Mouse (Mus musculus) frontal cortex, postnatal 36 days (tissue): ENCODE measurements around the gene Cdip1.
"Not testable (repeated sequence)": the region's sequence is repeated elsewhere in the genome, so short reads cannot be mapped to it uniquely, and the experiment has no call there.

ENCODE experiments used
- DNase-seq, 2 experiments: peaks; one replicate each; pipeline ENCODE4 v3.0.0; 2022; ENCODE audit warnings: low spot score in 2 of 2

Cdip1 gene

DNA sequence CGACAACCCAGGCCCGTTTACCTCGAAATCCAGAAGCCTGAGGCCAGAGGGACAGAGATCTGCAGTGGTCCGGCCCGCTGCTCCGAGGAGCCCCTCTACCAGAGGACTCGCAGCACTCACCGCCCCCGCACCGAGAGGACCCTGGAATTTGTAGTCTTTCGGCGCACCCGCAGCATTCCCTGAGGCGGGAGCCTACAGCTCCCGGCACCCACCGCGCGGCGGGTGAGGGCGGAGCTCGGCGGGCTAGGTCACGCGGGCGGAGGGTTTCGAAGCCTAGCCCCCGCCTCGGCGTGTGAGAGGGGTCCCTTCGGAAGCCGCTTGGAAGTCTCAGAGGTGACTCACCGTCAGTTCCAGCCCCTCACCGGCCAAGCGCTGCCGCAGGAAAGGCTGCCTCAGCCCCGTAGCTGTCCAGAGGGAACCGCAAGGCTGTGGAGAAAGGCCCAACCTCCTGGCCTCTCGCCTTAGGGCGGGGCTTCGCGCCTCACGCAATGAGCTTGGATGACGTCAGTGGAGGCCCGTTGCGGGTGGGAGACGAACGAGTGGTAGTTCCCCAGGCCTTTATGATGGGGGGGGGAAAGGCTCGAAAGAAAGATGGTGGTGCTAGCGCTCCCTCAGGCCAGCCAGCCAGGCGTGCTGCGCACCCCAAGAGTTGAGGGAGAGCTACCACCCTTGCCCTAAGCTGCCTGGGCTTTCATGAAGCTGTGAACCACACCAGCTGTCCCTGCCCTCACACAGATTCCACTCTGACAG lies at the start of gene Cdip1:
Cdip1 (minus strand) TSS at position 483 of the 750 bp plus-strand sequence.
- peak; percentile 97 to 98 for DNase-seq

DNA sequence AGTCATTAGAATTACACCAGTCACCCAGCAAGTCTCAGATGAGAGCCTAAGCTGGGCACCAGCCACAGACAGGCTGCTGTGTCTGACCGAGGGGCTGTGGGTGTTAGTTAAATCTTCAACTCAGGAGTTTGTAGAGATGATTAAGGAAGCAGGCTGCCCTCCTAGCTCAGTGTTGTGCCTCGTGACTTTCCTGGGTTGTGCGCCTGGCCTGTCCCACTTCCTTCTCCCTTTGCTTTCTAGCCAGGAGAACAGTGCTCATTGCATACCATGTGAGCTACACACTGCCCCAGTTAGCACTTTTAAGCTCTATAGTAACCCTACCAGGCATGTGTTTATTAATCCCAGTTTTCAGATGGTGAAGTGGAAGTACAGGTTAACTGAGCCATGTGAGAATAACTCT lies 49.5 kb upstream of the Cdip1 start:
- no peak for DNase-seq

DNA sequence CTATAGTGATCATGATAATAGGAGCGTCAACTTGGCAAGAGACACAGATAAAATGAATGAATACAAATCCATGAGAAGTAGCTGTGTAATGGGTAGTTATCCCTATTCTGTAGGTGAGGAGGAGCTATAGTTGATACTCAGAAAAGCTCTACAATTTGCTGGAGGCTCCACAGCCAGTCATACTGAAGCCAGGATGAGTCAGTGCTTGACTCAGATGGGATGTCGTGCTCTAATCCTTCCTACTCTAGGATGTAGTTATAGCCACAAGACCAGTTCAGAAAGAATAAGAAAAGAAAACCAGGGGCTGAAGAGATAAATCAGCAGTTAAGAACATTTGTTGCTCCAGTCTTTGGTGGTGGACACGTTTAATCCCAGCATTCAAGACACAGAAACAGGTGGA lies 47.5 kb upstream of the Cdip1 start:
- peak in 1 of 2 experiments; percentile 14 for DNase-seq

DNA sequence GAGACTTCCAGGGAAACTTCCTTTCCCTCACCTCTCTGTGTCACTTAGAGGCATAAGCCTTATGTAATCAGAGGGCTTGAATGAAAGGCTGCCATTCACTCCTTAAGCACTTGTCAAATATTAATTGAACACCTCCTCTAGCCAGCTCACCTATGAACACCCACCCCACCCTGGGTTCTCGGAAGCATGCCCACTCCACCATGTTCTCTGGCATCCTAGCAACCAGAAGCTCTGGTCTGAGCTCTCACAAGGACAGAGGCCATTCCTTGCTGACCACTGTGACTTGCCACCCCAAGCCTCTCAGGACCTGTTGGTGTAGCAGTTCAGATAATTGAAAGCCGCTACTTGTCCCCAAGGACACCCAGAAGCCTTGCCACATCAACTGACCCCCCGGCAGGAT lies 45.1 kb upstream of the Cdip1 start, which contains the start of gene 4930562C15Rik:
4930562C15Rik (plus strand) TSS at position 226 of the 400 bp plus-strand sequence.
- DNase-seq = no peak

DNA sequence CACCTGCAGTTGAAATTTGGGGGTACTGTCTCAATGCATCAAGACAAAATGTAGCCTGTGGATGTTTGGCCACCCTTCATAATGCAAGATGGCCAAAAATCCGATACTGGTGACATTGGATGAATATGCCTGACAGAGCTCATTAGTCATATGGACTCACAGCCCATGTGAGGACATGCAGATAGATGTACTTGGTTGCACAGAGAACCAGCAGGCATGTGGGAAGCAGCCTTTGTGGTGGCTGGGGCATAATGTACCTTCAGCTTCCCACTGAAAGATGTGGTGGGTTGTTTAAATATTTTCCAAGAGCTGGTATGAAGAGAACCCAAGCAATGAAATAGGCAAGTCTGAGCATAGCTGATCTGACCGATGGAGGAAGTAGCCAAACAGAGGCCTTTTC lies 43.8 kb upstream of the Cdip1 start:
- no peak for DNase-seq

DNA sequence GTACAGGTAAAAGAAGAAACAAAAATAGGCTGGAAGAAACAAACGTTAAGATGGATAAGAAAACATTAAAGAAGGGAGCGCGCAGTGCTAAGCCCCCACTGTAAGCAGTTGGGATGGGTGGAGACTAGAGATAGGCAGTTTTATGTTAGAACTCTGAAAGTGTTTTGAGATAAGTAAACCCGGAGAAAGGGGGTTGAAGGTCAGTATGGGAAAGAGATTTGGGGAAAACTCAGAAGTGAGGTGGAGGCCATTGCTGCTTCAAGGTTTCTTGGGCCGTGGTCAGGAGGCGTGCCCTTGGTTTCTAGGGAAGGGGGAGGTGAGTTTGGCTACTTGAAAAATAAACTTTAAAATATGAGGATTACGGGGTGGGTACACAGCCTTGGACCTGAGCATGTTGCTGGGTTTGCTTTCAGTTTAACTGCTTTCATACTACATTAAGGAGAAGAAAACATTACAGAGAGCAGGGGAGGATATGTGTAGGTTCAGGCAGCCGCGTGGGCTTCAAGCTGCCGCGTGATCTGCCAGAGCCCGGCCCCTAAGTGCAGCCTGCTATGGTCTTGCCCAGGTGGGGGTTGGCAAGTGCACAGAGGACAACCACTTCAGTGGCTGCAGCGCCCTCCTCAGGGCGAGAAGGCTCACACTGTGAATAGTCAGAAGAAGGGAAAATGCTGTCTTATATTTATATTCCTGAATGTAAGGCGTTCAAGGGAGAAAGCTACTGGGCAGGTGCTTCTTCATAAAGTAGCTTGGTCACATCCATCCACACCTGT lies 41.7 kb upstream of the Cdip1 start:
- peak; percentile 40 to 53 for DNase-seq

DNA sequence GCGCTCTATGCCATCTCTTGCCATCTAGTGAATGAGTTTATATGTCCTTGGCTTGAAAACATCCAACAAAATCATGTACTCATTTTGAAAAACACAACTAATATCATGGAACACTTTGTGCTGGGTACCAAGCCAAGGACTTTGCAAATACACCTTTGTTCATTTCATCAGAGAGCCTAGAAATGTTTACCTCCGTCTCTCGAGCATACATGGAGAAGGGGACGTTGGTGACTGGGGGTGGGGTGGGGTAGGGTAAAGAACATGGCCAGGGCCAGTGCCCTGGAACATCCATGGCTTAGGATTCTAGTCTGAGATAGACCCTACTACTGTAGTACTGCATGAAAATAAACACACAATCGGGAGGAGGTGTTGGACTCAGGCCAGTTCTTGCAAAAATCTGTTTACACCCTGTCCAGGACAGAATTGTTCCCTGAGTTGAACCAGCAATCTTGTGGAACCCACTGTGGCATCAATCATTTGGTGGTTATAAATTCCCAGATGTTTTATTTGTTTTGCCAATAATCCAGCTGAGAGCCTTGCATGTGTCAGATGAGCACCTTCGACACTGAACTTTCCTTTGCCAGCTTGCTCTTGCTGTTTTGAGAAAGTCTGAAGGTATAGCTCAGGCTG lies 39.3 kb upstream of the Cdip1 start:
- DNase-seq = no peak

DNA sequence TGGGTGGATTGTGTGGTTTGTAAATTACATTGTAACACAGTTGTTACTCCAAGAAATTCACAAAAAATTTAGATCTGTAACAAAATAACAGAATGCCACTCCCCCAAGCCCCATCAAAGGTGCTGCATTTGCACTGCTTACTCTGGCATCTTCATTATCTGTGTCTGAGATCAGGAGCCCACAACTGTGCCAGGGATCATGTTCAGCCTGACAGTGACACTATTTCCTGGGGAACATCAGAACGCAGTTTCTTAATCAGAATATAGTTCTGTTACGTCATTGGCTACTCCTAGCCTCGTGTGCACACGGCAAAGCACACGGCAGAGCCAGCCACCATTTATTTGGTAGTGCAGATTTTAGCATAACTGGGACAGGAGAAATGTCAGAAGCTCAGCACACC lies 37.5 kb upstream of the Cdip1 start:
- DNase-seq = no peak

DNA sequence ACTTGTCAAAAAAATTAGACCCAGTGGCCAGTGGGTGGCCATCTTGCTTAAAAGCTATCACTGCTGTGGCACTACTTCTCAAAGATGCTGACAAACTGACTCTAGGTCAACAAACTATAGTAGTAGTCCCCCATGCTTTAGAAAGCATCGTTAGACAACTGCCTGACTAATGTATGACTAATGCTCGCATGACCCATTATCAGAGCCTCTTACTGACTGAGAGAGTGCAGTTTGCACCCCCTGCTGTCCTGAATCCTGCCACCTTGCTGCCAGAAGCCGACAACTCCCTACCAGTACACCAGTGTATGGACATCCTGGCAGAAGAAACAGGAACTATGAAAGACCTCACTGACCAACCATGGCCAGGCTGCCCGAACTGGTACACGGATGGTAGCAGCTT lies 34.4 kb upstream of the Cdip1 start:
- not testable (repeated sequence) for DNase-seq

DNA sequence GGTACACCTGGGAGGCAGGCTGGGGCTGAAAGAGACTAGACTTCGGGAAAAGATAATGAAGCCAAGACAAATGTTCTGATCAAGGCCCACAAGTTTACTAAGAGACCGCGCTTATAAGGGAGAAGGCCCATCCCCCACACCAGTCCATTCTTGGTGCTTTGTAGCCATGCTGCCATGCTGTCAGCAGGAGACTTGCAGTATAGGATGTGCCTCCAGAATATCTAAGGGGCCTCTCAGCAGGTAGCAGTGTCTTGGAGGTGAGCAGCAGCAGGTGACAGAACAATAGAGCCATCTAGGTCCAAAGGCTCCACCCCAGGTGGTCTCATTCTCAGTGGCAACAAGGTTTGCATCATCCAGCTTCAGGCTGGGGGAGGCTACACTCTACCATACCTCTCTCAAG lies 28.3 kb upstream of the Cdip1 start:
- DNase-seq = no peak

DNA sequence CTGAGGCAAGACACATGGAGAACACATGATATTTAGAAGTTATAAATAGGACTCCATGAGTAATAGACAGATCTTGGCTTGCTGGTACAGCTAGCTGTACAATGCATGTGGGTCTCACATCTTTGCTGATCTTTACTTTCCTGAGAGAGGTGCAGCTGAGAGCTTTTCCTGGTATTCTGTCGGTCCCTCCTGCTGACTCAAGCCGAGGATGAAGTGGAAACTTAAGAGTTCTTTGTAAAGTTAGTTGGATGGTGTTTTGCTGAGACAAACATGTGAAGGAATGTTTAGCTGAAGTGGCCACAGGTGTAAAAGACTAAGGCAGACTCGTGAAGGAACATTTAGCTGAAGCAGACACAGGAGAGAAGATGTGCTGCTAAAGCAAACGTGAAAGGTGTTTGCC lies 6.5 kb upstream of the Cdip1 start:
- no peak for DNase-seq

DNA sequence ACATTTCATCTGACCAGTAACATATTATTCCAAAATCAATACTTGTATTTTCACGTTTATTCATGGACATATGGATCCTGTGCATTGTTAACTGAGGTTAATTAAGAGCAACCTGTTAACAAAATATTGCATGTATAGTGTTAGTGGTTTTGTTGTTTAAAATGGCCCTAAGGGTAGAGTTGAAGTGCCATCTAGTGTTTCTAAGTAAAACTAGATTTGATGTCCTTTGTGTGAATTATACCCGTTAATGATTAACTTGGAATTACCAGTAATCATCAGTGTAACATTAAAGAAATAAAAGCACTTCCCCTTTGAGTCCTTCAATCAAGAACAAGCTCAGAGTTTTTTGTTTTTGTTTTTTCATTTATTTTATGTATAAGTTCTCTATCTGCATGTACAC lies 1.2 kb upstream of the Cdip1 start:
- no peak for DNase-seq

DNA sequence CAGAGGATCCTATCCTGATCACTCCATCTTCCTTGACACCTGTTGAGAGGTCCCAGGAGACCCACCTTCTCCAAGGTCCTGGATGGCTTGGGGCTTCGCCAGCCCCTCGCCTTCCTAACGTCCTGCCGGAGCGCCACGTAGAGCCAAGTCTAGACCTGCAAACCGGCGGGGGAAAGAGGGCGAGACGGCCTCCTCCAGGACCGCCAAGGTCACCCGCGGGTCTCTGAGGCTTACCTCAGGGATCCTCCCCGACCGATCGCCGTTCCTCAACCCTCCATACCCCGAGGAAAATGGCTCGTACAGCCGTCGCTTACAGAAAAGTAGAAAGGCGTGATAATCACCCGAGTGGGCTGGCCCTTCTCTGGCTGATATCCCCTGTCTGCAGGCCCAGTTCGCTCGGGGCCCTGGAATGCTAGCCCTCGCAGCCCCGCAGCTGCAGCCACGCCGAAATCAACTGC lies 752 bp downstream of the Cdip1 start:
- no peak for DNase-seq

DNA sequence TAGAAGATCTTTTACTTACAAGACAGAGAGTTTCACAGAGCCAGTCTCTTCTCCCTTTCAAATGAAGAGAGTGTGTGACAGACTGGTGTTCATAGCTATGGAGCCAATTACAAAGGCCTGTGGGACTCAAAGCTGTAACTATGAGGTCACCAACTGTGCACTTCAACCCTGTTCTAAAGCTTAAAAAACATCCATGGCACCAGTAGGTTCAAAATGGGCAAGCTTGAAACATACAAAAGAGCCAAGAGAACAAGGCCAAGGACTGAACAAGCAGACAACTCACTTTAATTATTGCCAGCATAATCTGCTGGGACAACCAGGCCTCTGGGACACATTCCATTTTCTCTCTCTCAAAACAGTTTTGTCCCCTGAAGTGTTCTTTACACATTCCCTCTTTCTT lies 1.9 kb downstream of the Cdip1 start:
- no peak for DNase-seq

DNA sequence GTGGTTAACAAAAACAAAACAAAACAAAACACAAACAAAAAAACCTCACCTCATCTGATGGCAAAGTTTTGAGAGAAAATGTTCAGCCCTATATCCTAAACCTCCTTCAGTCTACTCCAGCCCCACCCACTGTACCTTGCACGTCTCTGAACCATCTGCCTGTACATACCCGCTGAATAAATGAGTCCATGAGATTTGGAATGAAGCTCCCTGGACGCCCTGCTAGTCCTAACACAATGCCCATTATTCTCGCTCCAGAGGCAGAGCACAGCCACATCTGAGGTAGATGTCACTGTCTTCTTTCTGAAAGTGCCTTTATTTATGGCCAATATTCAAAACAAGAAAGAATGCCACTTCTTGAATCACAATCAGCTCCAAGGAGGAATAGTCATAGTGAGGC lies 4.4 kb downstream of the Cdip1 start:
- DNase-seq = no peak

DNA sequence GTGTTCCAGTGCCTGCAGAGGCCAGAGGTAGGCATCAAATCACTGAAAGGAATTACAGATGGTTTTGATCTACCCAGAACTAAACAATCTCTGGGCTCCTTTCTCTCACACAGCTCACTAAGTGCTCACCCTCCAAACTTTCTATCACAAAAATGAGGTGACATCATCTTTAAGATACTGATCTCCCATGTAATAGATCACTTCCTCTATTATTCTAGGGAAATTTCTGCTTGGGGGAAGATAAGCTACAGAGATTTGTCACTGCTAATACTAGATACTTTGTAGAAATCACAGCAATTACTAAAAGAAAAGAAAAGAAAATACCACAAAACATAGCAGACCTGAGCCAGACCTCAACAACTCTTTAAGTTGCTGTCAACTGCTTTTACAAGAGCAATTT lies 7.6 kb downstream of the Cdip1 start:
- no peak for DNase-seq

DNA sequence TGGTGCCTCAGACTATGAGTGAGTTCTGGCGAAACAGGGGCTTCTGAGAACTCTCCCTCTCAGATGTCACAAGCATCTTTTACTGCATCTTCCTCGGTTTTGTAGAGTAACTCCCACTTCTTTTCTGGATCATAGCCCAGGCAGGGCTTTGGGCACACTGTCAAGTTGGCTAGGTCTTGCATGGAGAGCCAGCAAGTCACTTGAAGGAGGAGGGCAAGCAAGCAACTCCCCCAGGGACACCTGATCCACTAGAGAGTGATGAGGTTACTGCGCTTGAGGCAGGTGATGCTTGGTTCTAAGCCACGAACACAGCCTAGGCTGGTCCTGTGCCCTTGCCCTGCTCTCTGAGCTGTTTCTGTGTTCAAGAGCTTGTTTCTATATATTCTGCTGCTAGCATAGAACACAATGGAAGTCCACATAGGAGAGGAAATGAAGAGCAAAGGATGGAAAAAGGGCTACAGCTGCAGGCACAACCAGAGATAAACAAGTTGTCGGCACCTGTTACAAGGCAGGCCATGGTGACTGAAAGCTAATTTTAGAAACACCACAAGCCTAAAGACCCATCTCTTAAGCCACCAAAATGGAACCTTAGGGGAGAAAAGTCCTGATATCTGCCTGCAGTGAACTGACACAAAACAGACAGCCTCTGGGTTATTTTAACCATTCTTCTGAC lies 8.4 kb downstream of the Cdip1 start:
- DNase-seq = peak; percentile 84 to 87

DNA sequence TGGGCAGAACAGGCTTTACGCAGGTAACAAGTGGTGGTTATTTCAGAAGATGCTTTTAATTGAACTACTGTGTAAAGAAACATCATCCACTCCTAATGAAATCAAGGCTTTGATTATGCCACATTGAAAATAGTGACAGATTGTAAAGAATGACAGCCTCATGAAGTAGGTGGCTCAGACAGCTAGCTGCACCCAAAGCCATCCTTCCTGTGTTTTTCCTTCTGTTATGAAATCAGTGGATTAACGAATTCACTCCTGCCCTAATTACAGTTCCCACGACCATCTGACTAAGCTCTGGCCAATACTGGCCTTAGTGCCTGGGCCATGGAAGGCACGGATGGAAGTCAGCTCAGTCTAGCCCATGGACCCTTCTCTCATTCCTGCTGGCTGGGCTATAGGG lies 11.2 kb downstream of the Cdip1 start:
- no peak for DNase-seq

DNA sequence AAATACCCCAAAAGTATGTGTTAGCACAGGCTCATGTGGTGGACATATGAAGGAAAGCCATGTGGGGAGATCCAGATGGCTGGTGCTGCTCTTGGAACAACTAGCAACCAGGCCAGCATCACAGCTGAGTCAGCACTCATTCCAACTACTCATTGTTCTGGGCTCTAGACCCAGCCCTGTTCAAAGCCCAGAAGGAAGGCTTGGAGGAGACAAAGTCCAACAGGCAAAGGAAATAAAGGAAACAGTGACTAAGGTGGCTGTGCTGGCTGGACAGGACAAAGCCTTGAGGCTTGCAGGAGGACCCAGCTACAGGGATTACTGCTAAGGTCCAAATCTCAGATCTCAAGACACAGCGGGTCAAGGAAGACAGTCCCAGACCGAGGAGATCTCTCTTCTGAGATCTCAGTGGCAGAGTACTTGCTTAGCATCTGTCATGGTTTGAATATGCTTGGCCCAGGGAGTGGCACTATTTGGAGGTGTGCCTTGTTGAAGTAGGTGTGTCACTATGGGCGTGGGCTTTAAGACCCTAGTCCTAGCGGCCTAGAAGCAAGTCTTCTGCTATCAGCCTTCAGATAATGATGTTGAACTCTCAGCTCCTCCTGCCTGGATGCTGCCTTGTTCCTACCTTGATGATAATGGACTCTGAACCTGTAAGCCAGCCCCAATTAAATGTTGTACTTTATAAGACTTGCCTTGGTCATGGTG lies 12.0 kb downstream of the Cdip1 start:
- DNase-seq = no peak

DNA sequence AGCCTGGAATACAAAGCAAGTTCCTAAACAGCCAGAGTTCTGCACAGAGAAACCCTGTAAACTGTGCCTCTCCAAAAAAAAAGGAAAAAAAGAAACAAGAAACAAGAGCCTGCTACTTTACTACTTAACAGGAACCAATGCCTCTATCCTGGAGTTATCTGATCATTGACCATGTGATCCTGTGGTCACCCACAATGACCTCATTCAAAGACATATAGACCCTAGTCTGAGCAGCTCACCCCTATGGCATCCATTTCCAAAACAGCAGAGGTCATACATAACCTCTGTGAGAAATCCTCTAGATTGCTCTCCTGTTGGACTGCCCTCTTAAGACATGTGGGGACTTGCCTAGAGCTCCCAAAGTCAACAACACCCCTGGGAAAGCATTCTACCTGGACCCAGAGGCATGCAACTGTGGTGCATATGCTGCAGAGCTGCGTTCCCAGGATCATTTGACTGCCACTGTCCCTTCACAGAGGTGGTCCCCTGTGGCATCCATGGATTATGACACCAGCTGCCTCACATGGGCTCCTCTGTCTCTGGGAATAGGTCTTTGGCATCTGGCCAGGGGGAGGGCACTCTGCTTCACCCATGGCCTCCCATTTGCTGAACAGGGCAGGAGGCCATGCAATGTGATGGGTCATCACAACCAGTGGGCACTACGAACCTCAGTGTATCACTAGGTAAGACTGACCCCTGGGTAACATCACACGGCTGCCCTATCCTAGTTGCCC lies 12.8 kb downstream of the Cdip1 start:
- DNase-seq = no peak
